Mouse (Mus musculus): ENCODE data around the gene Tnfsf4. TPM values are rescaled to one million over a fixed set of nuclear protein-coding genes. Genes with fewer than 3 reads are reported as not detected.
A peak's percentile ranks its signal among the peaks of the same experiment; 100 is the strongest.

Gene Tnfsf4
- total RNA-seq (2021): not detected
- long read RNA-seq, experiment 1: 0 reads
- long read RNA-seq, experiment 2: 0 reads

GRCm38 (mm10) chr1:161394931-161395459 is at the start of gene Tnfsf4:
Tnfsf4 (plus strand) TSS chr1:161395409.
- DNase-seq (ENCODE audit: low spot score in 2 of 2): no peak

GRCm38 (mm10) chr1:161350981-161351380 is 44.2 kb upstream of the Tnfsf4 start:
- no peak for DNase-seq (ENCODE audit: low spot score in 2 of 2)

GRCm38 (mm10) chr1:161365006-161365405 is 30.2 kb upstream of the Tnfsf4 start:
- no peak for DNase-seq (ENCODE audit: low spot score in 2 of 2)

DNA sequence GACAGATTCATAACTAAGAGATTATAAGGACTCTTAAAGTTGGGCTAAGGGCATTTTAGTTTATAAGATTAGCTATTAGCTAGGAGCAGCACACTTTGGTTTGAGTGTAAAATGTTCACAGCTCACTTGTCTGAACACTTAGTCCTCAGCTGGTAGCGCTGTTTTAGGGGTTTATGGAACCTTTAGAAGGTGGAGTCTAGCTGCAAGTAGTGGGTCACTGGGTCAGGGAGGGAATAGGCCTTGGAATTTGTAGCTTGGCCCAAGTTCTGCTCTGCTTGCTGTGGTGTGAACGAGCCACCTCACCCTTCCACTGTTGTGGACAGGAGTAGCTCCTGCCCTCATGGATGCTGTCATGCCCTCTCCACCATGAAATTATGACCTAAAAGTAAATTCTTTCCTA is 23.3 kb upstream of the Tnfsf4 start:
- no peak for DNase-seq (ENCODE audit: low spot score in 2 of 2)

DNA sequence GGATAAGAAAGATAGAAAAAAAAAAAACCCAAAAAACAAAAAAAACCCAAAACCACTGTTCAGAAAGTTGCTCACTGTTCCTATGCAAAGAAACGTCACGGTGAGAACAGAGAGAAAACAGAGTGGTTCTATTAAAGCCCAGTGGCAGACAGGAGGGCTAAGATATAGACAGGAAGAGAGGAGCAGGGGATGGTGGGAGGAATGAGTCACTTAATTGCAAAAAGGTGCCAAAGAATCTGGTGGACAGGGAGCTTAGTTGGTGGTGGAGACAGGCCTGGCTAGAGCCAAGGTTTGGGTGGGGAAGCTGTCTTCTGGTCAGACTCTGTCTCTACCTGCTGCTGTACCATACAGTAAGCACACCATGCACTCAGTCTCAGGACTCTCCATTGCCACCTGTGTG is 19.3 kb upstream of the Tnfsf4 start:
- DNase-seq (ENCODE audit: low spot score in 2 of 2): no peak

GRCm38 (mm10) chr1:161378571-161378970 is 16.6 kb upstream of the Tnfsf4 start:
- no peak for DNase-seq (ENCODE audit: low spot score in 2 of 2)

- DNase-seq (ENCODE audit: low spot score in 2 of 2): no peak
Observed at GRCm38 (mm10) chr1:161379685-161380424, 15.4 kb upstream of the Tnfsf4 start.

DNA sequence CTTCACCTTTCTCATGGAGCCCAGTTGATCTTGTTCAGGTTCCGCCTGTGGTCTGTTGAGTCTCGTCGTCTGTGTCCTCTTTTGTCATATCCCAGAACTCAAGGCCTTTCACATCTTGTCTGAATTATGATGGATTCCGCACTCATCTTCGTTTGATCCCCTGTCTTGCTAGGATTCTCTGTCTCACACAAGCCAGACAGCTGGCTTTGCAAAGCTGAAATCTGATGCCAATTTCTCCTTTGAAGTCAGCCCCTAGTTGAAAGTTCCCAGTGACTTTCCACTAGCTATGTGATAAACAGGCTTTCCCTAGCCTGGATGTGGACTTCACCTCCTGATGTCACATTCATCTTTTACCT is 14.8 kb upstream of the Tnfsf4 start:
- DNase-seq (ENCODE audit: low spot score in 2 of 2): no peak

DNA sequence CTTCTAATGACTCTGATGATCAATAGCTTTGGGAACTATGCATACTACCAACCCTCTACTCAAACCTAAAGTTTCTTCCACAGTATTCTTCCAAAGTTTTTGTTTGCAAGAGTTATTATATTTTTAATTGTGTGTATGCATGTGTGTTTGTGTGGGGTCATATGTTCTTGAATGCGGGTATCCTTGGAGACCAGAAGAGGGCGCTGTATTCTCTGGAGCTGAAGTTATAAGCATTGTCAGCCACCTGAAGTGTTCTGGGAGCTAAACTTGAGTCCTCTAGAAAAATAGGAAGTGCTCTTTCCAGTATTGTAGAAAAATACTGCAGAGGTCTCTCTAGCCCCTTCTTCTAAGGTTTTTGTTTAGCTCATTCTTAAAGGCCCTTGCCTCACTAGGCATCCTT is 5.1 kb upstream of the Tnfsf4 start:
- no peak for DNase-seq (ENCODE audit: low spot score in 2 of 2)

- DNase-seq (ENCODE audit: low spot score in 2 of 2): no peak
Observed at GRCm38 (mm10) chr1:161392906-161393305, 2.3 kb upstream of the Tnfsf4 start.

GRCm38 (mm10) chr1:161395610-161396009 is 401 bp downstream of the Tnfsf4 start:
- DNase-seq (ENCODE audit: low spot score in 2 of 2): no peak

DNA sequence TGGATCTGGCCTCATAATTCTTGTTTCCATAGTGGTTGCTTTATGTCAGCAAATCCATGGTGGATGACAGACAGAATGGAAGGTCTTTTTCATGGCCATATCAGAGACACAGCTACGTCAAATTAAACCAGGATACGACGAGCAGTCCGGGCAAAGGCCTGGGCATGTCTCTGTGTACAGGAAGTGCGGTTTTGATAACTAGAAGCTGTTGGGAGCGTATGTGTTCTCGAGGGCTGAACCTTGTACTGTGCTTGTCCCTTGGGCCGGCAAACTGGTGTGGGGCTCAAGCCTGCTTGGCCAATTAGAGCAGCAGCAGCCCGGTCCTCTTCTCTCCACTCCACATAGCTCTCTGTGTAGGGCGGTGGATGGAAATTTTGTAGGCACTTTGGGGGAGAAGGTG is 1.1 kb downstream of the Tnfsf4 start:
- DNase-seq (ENCODE audit: low spot score in 2 of 2): no peak

GRCm38 (mm10) chr1:161400126-161400525 is 4.9 kb downstream of the Tnfsf4 start:
- peak; percentile 54 to 77 for DNase-seq (ENCODE audit: low spot score in 2 of 2)

DNA sequence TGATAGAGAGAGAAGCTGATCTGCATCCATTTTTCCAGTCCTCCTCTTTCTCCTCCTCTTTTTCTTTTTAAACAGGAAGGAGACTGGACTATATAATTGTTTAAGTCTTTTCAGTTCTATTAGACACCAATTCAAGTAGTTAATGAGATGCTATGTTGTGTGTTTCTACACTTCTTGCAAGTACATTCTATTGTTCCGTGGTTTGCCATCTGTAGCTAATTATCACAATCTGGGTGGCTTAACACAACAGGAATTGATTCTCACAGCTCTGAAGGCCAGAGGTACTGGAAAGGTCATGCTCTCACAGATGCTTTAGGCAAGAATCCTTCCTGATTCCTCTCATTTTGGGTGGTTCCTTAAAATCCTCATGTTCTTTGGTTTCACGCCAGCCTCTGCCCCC is 7.9 kb downstream of the Tnfsf4 start:
- no peak for DNase-seq (ENCODE audit: low spot score in 2 of 2)

DNA sequence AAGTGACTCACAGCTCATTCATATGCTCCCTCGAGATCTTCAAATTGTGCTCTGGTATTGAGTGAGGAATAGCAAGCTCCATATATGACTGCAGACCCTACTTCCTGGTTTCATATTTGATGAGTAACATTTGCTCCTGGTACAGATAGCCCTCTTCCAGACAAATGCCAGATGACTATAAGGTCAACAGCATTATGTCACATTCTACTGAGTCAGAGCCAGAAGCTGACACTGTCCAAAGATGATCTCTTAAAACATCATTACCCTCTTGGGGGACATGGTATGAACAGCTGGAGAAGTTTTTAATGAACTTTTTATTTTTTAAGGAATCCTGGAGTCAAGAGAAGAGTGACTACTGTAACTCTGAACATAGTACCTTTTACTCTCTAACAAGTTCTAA is 11.3 kb downstream of the Tnfsf4 start:
- no peak for DNase-seq (ENCODE audit: low spot score in 2 of 2)

GRCm38 (mm10) chr1:161419926-161420325 is 24.7 kb downstream of the Tnfsf4 start:
- DNase-seq (ENCODE audit: low spot score in 2 of 2): no peak

DNA sequence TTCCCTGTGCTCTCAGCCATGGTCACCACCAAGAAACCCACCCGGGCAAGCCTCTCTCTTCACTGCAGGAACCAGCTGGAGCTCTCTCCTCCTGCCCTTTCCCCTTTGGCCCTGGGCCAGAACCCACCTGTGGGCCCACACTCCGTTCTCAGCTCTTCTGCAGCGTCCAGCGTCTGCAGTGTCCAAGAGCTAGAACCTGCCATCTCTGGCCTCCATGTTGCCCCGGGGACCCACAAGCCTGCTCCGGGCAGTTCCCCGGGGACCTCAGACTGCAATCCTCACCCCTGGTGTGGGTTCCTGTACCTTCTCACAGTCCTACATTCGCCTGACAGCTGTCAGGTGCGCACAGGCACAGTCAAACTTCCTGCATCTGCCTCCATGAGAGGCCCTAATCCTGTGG is 25.4 kb downstream of the Tnfsf4 start:
- no peak for DNase-seq (ENCODE audit: low spot score in 2 of 2)

DNA sequence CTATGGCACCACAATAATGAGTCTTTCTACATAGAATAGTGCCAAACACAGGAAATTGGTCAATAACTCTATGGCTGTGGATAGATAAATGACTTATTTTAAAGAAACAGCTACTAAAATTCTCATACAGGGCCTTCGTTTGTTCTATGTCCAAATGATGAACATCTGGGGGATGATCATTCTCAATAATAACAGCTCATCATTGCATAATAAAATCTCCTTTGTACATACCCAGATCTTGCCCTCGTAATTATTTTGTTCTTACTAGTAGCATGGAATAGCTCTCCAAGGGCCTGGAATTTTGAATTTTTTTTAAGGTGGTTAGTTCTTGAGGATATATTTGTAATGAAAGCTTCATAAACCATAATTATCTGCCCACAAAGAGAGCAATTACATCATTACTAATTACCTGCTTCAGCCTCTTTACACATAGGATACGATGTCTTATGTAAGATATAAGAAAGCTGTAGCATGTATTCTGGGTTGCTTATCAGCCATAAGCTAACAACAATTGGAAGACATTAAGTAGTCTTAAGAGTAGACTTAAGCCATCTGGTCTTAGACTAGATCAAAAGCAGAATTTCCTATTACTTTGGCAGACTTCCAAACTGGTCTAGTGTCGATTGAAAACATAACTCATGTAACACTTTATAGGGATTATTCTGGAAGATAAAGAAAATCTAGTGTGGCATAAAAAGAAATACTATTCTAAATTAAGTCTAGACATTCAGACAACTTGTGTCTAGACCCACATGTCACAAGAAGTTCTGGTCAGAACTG is 31.3 kb downstream of the Tnfsf4 start:
- DNase-seq (ENCODE audit: low spot score in 2 of 2): no peak

DNA sequence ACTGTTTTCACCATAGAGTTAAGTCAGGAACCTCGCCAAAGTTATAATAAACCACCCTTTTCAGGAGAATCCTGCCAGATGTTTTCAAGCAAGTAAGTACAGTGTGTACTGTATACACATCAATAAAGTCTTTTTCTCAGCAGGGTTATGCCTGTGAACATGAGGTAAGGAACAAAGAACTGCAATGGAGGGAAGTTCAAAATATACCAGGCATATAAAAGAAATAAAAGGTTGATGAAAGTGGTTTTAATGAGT is 31.8 kb downstream of the Tnfsf4 start:
- DNase-seq (ENCODE audit: low spot score in 2 of 2): no peak

DNA sequence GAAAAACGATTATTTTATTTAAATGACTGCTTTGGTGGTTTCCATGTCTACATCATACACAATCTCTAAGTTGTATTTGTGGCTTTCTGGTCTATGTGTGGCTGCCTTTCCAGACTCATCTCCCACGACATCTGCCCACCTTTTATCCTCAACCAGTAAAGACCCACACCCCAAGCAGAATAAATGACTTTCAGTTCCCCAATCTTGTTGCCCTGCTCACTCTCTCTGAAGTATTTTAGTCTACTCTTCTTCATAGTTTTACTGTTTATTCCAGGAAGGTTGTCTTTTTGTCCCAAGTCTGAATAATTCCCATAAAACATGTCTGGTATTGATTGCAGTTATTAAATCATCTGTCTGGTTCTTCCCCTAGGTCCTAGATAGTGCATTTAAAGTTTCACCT is 40.6 kb downstream of the Tnfsf4 start:
- no peak for DNase-seq (ENCODE audit: low spot score in 2 of 2)

DNA sequence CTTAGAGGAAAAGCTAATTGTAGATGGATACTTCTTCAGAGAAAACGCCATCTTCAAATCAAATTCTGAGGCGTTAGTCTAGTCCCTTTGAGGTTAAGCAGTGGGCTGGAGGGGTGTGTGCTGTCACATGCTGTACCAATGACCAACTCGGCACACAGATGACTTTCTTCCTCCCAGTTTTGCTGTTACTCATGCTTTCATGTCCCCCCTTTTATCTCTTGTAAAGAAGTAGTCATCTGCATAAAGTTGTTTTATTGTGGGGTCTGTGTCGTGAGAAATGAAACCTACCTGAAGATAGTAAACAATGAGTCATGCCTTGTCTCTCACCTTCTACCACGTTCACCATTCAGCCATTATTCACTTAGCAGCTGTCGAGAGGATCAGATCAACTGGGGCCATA is 41.3 kb downstream of the Tnfsf4 start:
- no peak for DNase-seq (ENCODE audit: low spot score in 2 of 2)

- no peak for DNase-seq (ENCODE audit: low spot score in 2 of 2)
Observed at GRCm38 (mm10) chr1:161444858-161445257, 49.6 kb downstream of the Tnfsf4 start.
